Mouse (Mus musculus) erythroblast, adult 5-6 weeks (primary cell): ENCODE data around the gene Syf2. TPM values are rescaled to one million over a fixed set of nuclear protein-coding genes. Genes with fewer than 3 reads are reported as not detected.

ENCODE experiments used
- ATAC-seq: replicated peaks from 2 replicates; pipeline ENCODE4 v1.8.0; 2016; ENCODE audit warnings: moderate number of reproducible peaks, mild to moderate bottlenecking, moderate TSS enrichment, inconsistent platforms; ENCODE audit not compliant: poor library complexity, low FRiP score, severe bottlenecking
- total RNA-seq, 2 experiments: library from RNA; stranded (forward) in 1 of 2; stranded (reverse) in 1 of 2; fragments of 150-400 nt in 1 of 2; fragments of 200-764, 138-1000 nt in 1 of 2; gene quantifications; 2 replicates each; pipeline versions ENCODE4 v1.2.3 to v1.2.4; 2015 to 2017; ENCODE audit warnings: low replicate concordance in 2 of 2

The Syf2 gene
- total RNA-seq, 2 experiments from 2014 or later: 103 to 294 TPM

- ATAC-seq: no peak
These were observed 8.4 kb upstream of the Syf2 start for GRCm38 (mm10) chr4:134922111-134922924.

GRCm38 (mm10) chr4:134922925-134923244 lies 7.8 kb upstream of the Syf2 start:
- ATAC-seq: peak; percentile 50

- peak; percentile 81 for ATAC-seq
These were observed 7.3 kb upstream of the Syf2 start, which contains the start of gene Rsrp1 for GRCm38 (mm10) chr4:134923258-134924018. TSS of gene Rsrp1 (plus strand) at chr4:134923592.

- ATAC-seq: peak; percentile 65
These were observed 6.5 kb upstream of the Syf2 start for GRCm38 (mm10) chr4:134924019-134924741.

- ATAC-seq: no peak
These were observed 5.5 kb upstream of the Syf2 start for GRCm38 (mm10) chr4:134925206-134925605.

- ATAC-seq: no peak
These were observed 2.8 kb upstream of the Syf2 start for GRCm38 (mm10) chr4:134927815-134928463.

- no peak for ATAC-seq
These were observed 2.2 kb upstream of the Syf2 start for GRCm38 (mm10) chr4:134928464-134928836.

- no peak for ATAC-seq
These were observed 1.2 kb upstream of the Syf2 start for GRCm38 (mm10) chr4:134929536-134929935.

GRCm38 (mm10) chr4:134930190-134930589 lies 508 bp upstream of the Syf2 start:
- ATAC-seq: peak; percentile 19; the same call in 1 of the 2 replicates

GRCm38 (mm10) chr4:134937240-134938176 lies 6.8 kb downstream of the Syf2 start:
- no peak for ATAC-seq

GRCm38 (mm10) chr4:134939900-134940299 lies 9.2 kb downstream of the Syf2 start:
- ATAC-seq: no peak

GRCm38 (mm10) chr4:134943758-134944538 lies 13.2 kb downstream of the Syf2 start:
- no peak for ATAC-seq

GRCm38 (mm10) chr4:134946024-134946744 lies 15.5 kb downstream of the Syf2 start:
- ATAC-seq: peak; percentile 87

GRCm38 (mm10) chr4:134950518-134951091 lies 19.9 kb downstream of the Syf2 start:
- ATAC-seq: no peak

- ATAC-seq: no peak
These were observed 23.8 kb downstream of the Syf2 start for GRCm38 (mm10) chr4:134954461-134954860.

- ATAC-seq: no peak
These were observed 24.5 kb downstream of the Syf2 start for GRCm38 (mm10) chr4:134955196-134955595.

- peak; percentile 28 for ATAC-seq
These were observed 25.1 kb downstream of the Syf2 start for GRCm38 (mm10) chr4:134955845-134956244.
